ENCODE assay signal across 16 mouse cellular contexts in genomic region chr11:6889660-6890185, GRCm38 (mm10). TPM values are rescaled to one million over a fixed set of nuclear protein-coding genes. Genes with fewer than 3 reads are reported as not detected.
DNase-seq lines count a peak whose midpoint lies in the region; ATAC-seq lines count a peak whose summit lies in the region.
"Had no signal": no experiment of that assay in that cellular context is flagged by ENCODE, and none has a peak within 500 bp of the region (broad histone marks: within the 10 kb centered on the region; RNA-seq: fewer than 3 reads in every experiment).

No protein-coding gene starts in this region.

- H3K4me1 ChIP-seq in midbrain, embryonic 14.5 days (ENCODE audit: control insufficient read depth, insufficient read depth, low read length) = no peaks in the 10 kb centered on the region
- 0 out of 2 replicates have a peak, but pooled peaks cover 2% of the 10 kb centered on the region for H3K4me1 ChIP-seq in midbrain, embryonic 13.5 days (replicated peaks)
- no peaks in the 10 kb centered on the region for H3K4me1 ChIP-seq in neural tube, embryonic 14.5 days (ENCODE audit: control insufficient read depth, insufficient read depth, low read length)
- H3K4me1 ChIP-seq: liver, embryonic 12.5 days had no signal

- DNase-seq in frontal cortex, postnatal 10 days (ENCODE audit: low spot score in 2 of 2) = no peak
- DNase-seq in midbrain, embryonic 14.5 days = peak; percentile 27
- peak; percentile 77 to 79 for DNase-seq in cerebellum, postnatal 25 days
- DNase-seq in adrenal gland, postnatal 25 days = no peak
- DNase-seq in adrenal gland, adult 8-10 months = no peak
- DNase-seq: adrenal gland, postnatal 36 days; embryo, embryonic 11 days; kidney, postnatal 10 days; thymus, postnatal 4 days had no signal

- H3K4me3 ChIP-seq in midbrain, embryonic 14.5 days (replicated peaks; ENCODE audit: low read depth, low read length) = no peak overlapping the region
- no peak overlapping the region for H3K4me3 ChIP-seq in midbrain, embryonic 13.5 days (replicated peaks)
- H3K4me3 ChIP-seq in neural tube, embryonic 14.5 days (ENCODE audit: low read depth, low read length) = no peak overlapping the region
- H3K4me3 ChIP-seq: liver, embryonic 12.5 days had no signal

- H3K27me3 ChIP-seq in midbrain, embryonic 14.5 days (ENCODE audit: control insufficient read depth, insufficient read depth, low read length) = no peaks in the 10 kb centered on the region
- H3K27me3 ChIP-seq in midbrain, embryonic 13.5 days = no peaks in the 10 kb centered on the region
- no peaks in the 10 kb centered on the region for H3K27me3 ChIP-seq in neural tube, embryonic 14.5 days (ENCODE audit: control insufficient read depth, insufficient read depth, low read length)
- H3K27me3 ChIP-seq: liver, embryonic 12.5 days had no signal

- no peak overlapping the region for H3K4me2 ChIP-seq in midbrain, embryonic 14.5 days (ENCODE audit: low read length)
- no peak overlapping the region for H3K4me2 ChIP-seq in midbrain, embryonic 13.5 days (replicated peaks)
- no peak overlapping the region for H3K4me2 ChIP-seq in neural tube, embryonic 14.5 days (ENCODE audit: low read depth, low read length)
- H3K4me2 ChIP-seq: liver, embryonic 12.5 days had no signal

- 75% methylated on average over 8 of the region's 8 CpGs for WGBS in midbrain, embryonic 14.5 days
- WGBS in midbrain, embryonic 13.5 days = 67% methylated on average over 8 of the region's 8 CpGs
- WGBS in neural tube, embryonic 14.5 days = 63% methylated on average over 8 of the region's 8 CpGs

- H3K9ac ChIP-seq in midbrain, embryonic 14.5 days (replicated peaks; ENCODE audit: low read length) = no peak overlapping the region
- H3K9ac ChIP-seq in midbrain, embryonic 13.5 days (replicated peaks) = no peak overlapping the region
- H3K9ac ChIP-seq in neural tube, embryonic 14.5 days (replicated peaks; ENCODE audit: low read depth, low read length) = no peak overlapping the region
- H3K9ac ChIP-seq: liver, embryonic 12.5 days had no signal

- H3K9me3 ChIP-seq in midbrain, embryonic 14.5 days (ENCODE audit: control insufficient read depth, low read length) = no peaks in the 10 kb centered on the region
- no peaks in the 10 kb centered on the region for H3K9me3 ChIP-seq in midbrain, embryonic 13.5 days
- no peaks in the 10 kb centered on the region for H3K9me3 ChIP-seq in neural tube, embryonic 14.5 days (ENCODE audit: control insufficient read depth, low read length)
- H3K9me3 ChIP-seq: liver, embryonic 12.5 days had no signal

- no peak overlapping the region for H3K27ac ChIP-seq in midbrain, embryonic 14.5 days (replicated peaks; ENCODE audit: low read depth, low read length)
- no peak overlapping the region for H3K27ac ChIP-seq in midbrain, embryonic 13.5 days
- no peak overlapping the region for H3K27ac ChIP-seq in neural tube, embryonic 14.5 days (ENCODE audit: low read depth, low read length)
- H3K27ac ChIP-seq: liver, embryonic 12.5 days had no signal

- no peaks in the 10 kb centered on the region for H3K36me3 ChIP-seq in midbrain, embryonic 14.5 days (ENCODE audit: control insufficient read depth, insufficient read depth, low read length)
- no peaks in the 10 kb centered on the region for H3K36me3 ChIP-seq in midbrain, embryonic 13.5 days
- no peaks in the 10 kb centered on the region for H3K36me3 ChIP-seq in neural tube, embryonic 14.5 days (ENCODE audit: control insufficient read depth, insufficient read depth, low read length)
- H3K36me3 ChIP-seq: liver, embryonic 12.5 days had no signal

- ATAC-seq in frontal cortex, adult (ENCODE audit: low TSS enrichment) = peak; percentile 83
- ATAC-seq in midbrain, embryonic 14.5 days (ENCODE audit: low FRiP score, low TSS enrichment) = no peak
- no peak for ATAC-seq in midbrain, embryonic 13.5 days
- peak; percentile 76 for ATAC-seq in neural tube, embryonic 14.5 days (ENCODE audit: low read depth)
- ATAC-seq: liver, embryonic 12.5 days had no signal

RNA-seq across cellular contexts. Expression of gene Gm11983, which starts 52.3 kb away (rescaled TPM):
- not detected in 2 replicates for polyA plus RNA-seq in midbrain, embryonic 14.5 days (2014; fragmentation: Nextera tagmentation; extraction: Ambion mirVana)
- polyA plus RNA-seq in midbrain, embryonic 13.5 days (2015; fragmentation: Nextera tagmentation; extraction: Ambion mirVana) = not detected in 2 replicates
- not detected in 2 replicates for polyA plus RNA-seq in neural tube, embryonic 14.5 days (2014; fragmentation: Nextera tagmentation; extraction: Ambion mirVana)
- not detected in 2 replicates for total RNA-seq in adrenal gland, postnatal 25 days (2021)
- total RNA-seq in adrenal gland, adult 8-10 months (2022) = not detected
- total RNA-seq: adrenal gland, postnatal 36 days; heart, adult 8-10 months; hematopoietic stem cell, adult 5-6 weeks; neutrophil, adult 5-6 weeks had no signal
- polyA plus RNA-seq: liver, embryonic 12.5 days had no signal

Comparison
In these comparisons a context has a peak if more than half of its experiments do, and no peak if none do; other contexts are left out.
1. ATAC-seq: peak in frontal cortex, adult (single experiment) and neural tube, embryonic 14.5 days (single experiment); none in midbrain, embryonic 14.5 days (single experiment) and midbrain, embryonic 13.5 days (single experiment).
2. DNase-seq: peak in midbrain, embryonic 14.5 days (single experiment) and cerebellum, postnatal 25 days (2 of 2); none in frontal cortex, postnatal 10 days (0 of 2), adrenal gland, postnatal 25 days (single experiment) and adrenal gland, adult 8-10 months (single experiment).